Mouse (Mus musculus) liver, embryonic 16.5 days (tissue): ENCODE results near the gene Sppl3. TPM values are rescaled to one million over a fixed set of nuclear protein-coding genes. Genes with fewer than 3 reads are reported as not detected.

Experiments
- ATAC-seq: fragments of 200-750 bp; cut with Nextera tagmentation; 2 replicates; pipeline ENCODE4 v1.8.0; 2017; ENCODE audit warnings: low read depth, mild to moderate bottlenecking, moderate number of reproducible peaks, moderate library complexity
- H3K27ac ChIP-seq: fragments of 300-500 bp; sonication (generic); 2 replicates; pipeline ENCODE4 v1.5.1; 2014; ENCODE audit warnings: mild to moderate bottlenecking, low read length
- H3K27me3 ChIP-seq: fragments of 300-500 bp; sonication (generic); 2 replicates; pipeline ENCODE4 v1.6.1; 2014; ENCODE audit warnings: low read depth, low read length, mixed read lengths; ENCODE audit not compliant: control insufficient read depth, insufficient read depth
- H3K36me3 ChIP-seq: fragments of 300-500 bp; sonication (generic); 2 replicates; pipeline ENCODE4 v1.6.1; 2014; ENCODE audit warnings: mild to moderate bottlenecking; ENCODE audit not compliant: control insufficient read depth, insufficient read depth
- H3K4me1 ChIP-seq: fragments of 300-500 bp; sonication (generic); 2 replicates; pipeline ENCODE4 v1.6.1; 2014; ENCODE audit warnings: low read depth, low read length, mixed read lengths; ENCODE audit not compliant: control insufficient read depth
- H3K4me2 ChIP-seq: fragments of 300-500 bp; sonication (generic); 2 replicates; pipeline ENCODE4 v1.6.1; 2014; ENCODE audit warnings: low read depth, low read length, mixed read lengths
- H3K4me3 ChIP-seq: fragments of 300-500 bp; sonication (generic); 2 replicates; pipeline ENCODE4 v1.5.1; 2014; ENCODE audit warnings: low read depth, mild to moderate bottlenecking, low read length
- H3K9ac ChIP-seq: fragments of 300-500 bp; sonication (generic); 2 replicates; pipeline ENCODE4 v1.6.1; 2014; ENCODE audit warnings: low read depth, low read length
- H3K9me3 ChIP-seq: fragments of 300-500 bp; sonication (generic); replicated peaks from 2 replicates; pipeline ENCODE4 v1.6.1; 2016; ENCODE audit warnings: low read length; ENCODE audit not compliant: control insufficient read depth
- WGBS: fragments of 180-500 bp; shearing (Covaris S2); extraction: QIAGEN DNeasy Blood & Tissue Kit; methylation state at CpG from one replicate; pipeline ENCODE4 v1.1.7; 2014; ENCODE audit not compliant: insufficient replicate concordance; 5-methylcytosine and 5-hydroxymethylcytosine counted together
- polyA plus RNA-seq: library from polyadenylated mRNA; unstranded; fragments of >200 nt; fragmentation: Nextera tagmentation; extraction: Ambion mirVana; gene quantifications from 2 replicates; pipeline ENCODE4 v1.2.1, GENCODE M21; 2015

The Sppl3 gene
- polyA plus RNA-seq, 1 experiment from 2014 or later, result 3.2 TPM

GRCm38 (mm10) chr5:115035217-115035616 lies 24.3 kb downstream of the Sppl3 start:
- no peak overlapping the region for H3K9ac ChIP-seq
- 53% methylated on average over 1 of the region's 1 CpGs for WGBS
- H3K27me3 ChIP-seq, result no peaks in the 10 kb centered on the region
- H3K27ac ChIP-seq, result no peak overlapping the region
- no peak for ATAC-seq
- H3K9me3 ChIP-seq, result no peaks in the 10 kb centered on the region
- no peak overlapping the region for H3K4me3 ChIP-seq
- H3K36me3 ChIP-seq, result no peaks in the 10 kb centered on the region
- H3K4me2 ChIP-seq, result no peak overlapping the region
- H3K4me1 ChIP-seq, result peaks cover 40% of the 10 kb centered on the region

GRCm38 (mm10) chr5:115037099-115037498 lies 26.2 kb downstream of the Sppl3 start:
- ATAC-seq, result peak; percentile 48

DNA sequence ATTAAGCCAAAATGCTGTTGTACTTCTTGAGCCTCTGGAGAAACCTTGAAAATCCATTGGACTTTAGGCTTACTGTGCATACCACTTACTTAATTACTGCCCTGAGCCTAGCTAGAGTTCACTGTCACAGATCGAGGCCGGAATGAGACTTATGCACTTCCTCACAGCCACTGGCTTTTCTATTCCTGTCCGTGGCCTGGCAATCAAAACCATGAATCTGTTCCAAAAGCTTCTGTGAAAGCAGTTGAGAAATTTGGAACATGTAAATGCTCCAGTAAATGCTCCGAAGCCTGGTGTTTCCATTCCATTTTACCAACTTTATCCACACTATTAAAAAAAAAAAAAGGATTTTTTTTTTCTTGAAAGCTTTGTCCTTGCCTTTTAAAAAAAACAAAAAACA lies 29.8 kb downstream of the Sppl3 start:
- H3K9ac ChIP-seq, result no peak overlapping the region
- no peak overlapping the region for H3K4me2 ChIP-seq
- H3K9me3 ChIP-seq, result no peaks in the 10 kb centered on the region
- no peak overlapping the region for H3K4me3 ChIP-seq
- no peaks in the 10 kb centered on the region for H3K27me3 ChIP-seq
- H3K36me3 ChIP-seq, result no peaks in the 10 kb centered on the region
- ATAC-seq, result no peak
- H3K27ac ChIP-seq, result no peak overlapping the region
- WGBS, result 57% methylated on average over 4 of the region's 4 CpGs
- peaks cover 18% of the 10 kb centered on the region for H3K4me1 ChIP-seq

More at GRCm38 (mm10) chr5:115037099-115037498, 26.2 kb downstream of the Sppl3 start:
- H3K36me3 ChIP-seq, result no peaks in the 10 kb centered on the region
- H3K4me1 ChIP-seq, result peaks cover 40% of the 10 kb centered on the region
- H3K4me3 ChIP-seq, result no peak overlapping the region
- H3K9me3 ChIP-seq, result no peaks in the 10 kb centered on the region
- no peak overlapping the region for H3K9ac ChIP-seq
- no peak overlapping the region for H3K27ac ChIP-seq
- no peak overlapping the region for H3K4me2 ChIP-seq
- WGBS, result 59% methylated on average over 2 of the region's 2 CpGs
- no peaks in the 10 kb centered on the region for H3K27me3 ChIP-seq

GRCm38 (mm10) chr5:115043626-115044025 lies 32.7 kb downstream of the Sppl3 start:
- H3K9ac ChIP-seq, result no peak overlapping the region
- no peak overlapping the region for H3K27ac ChIP-seq
- H3K4me2 ChIP-seq, result no peak overlapping the region
- WGBS, result 65% methylated on average over 4 of the region's 4 CpGs
- no peak overlapping the region for H3K4me3 ChIP-seq
- no peaks in the 10 kb centered on the region for H3K9me3 ChIP-seq
- ATAC-seq, result no peak
- H3K27me3 ChIP-seq, result no peaks in the 10 kb centered on the region
- H3K36me3 ChIP-seq, result no peaks in the 10 kb centered on the region
- H3K4me1 ChIP-seq, result peaks cover 2% of the 10 kb centered on the region

GRCm38 (mm10) chr5:115045146-115045677 lies 34.3 kb downstream of the Sppl3 start:
- H3K4me2 ChIP-seq, result no peak overlapping the region
- H3K9me3 ChIP-seq, result no peaks in the 10 kb centered on the region
- H3K27me3 ChIP-seq, result no peaks in the 10 kb centered on the region
- H3K4me1 ChIP-seq, result peaks cover 10% of the 10 kb centered on the region
- WGBS, result 86% methylated on average over 2 of the region's 2 CpGs
- no peak overlapping the region for H3K27ac ChIP-seq
- no peak overlapping the region for H3K9ac ChIP-seq
- no peaks in the 10 kb centered on the region for H3K36me3 ChIP-seq
- H3K4me3 ChIP-seq, result no peak overlapping the region
- ATAC-seq, result no peak

- Histone ChIP-seq H3K27me3 (no peaks in the 10 kb centered on the region), H3K4me2 (no peak overlapping the region), H3K4me3 (no peak overlapping the region), H3K9me3 (no peaks in the 10 kb centered on the region), H3K4me1 (peaks cover 50% of the 10 kb centered on the region), H3K9ac (no peak overlapping the region), H3K36me3 (no peaks in the 10 kb centered on the region), H3K27ac (no peak overlapping the region)
- no peak for ATAC-seq
- WGBS, result 70% methylated on average over 6 of the region's 6 CpGs
These were observed 38.8 kb downstream of the Sppl3 start for GRCm38 (mm10) chr5:115049692-115050091.

GRCm38 (mm10) chr5:115050776-115051175 lies 39.8 kb downstream of the Sppl3 start:
- H3K27ac ChIP-seq, result no peak overlapping the region
- H3K36me3 ChIP-seq, result no peaks in the 10 kb centered on the region
- 63% methylated on average over 6 of the region's 6 CpGs for WGBS
- no peak overlapping the region for H3K4me2 ChIP-seq
- no peak overlapping the region for H3K9ac ChIP-seq
- no peaks in the 10 kb centered on the region for H3K27me3 ChIP-seq
- H3K4me3 ChIP-seq, result no peak overlapping the region
- H3K4me1 ChIP-seq, result peaks cover 61% of the 10 kb centered on the region
- H3K9me3 ChIP-seq, result no peaks in the 10 kb centered on the region
- no peak for ATAC-seq

DNA sequence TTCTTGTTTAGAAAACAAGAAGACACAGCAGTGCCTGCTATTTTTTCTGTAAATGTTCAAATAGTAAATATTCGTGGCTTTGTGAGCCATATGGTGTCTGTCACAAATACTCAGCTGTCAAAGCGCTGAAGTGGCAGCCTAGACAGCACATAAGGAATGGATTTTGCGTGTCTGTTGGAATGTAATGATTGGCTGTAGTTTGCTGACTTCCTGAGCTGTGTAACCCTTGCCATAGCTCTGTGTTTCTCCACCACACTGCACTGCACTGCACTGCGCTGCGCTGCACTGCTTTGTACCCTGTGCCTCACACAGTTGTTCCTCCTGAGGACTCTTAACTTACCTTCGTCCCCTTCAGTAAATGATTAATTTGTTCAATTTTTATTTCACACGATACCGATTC lies 41.6 kb downstream of the Sppl3 start:
- WGBS, result 69% methylated on average over 8 of the region's 8 CpGs
- Histone ChIP-seq H3K9me3 (0 out of 2 replicates have a peak, but pooled peaks cover 3% of the 10 kb centered on the region), H3K4me1 (peaks cover 79% of the 10 kb centered on the region), H3K9ac (no peak overlapping the region), H3K4me3 (no peak overlapping the region), H3K27ac (no peak overlapping the region), H3K4me2 (no peak overlapping the region), H3K27me3 (no peaks in the 10 kb centered on the region), H3K36me3 (no peaks in the 10 kb centered on the region)
- ATAC-seq, result no peak

GRCm38 (mm10) chr5:115053791-115054396 lies 43.0 kb downstream of the Sppl3 start:
- no peaks in the 10 kb centered on the region for H3K27me3 ChIP-seq
- peak overlapping the region; percentile 7; the same call in 1 of the 2 replicates for H3K4me2 ChIP-seq
- peaks cover 92% of the 10 kb centered on the region for H3K4me1 ChIP-seq
- H3K9me3 ChIP-seq, result 0 out of 2 replicates have a peak, but pooled peaks cover 3% of the 10 kb centered on the region
- H3K27ac ChIP-seq, result no peak overlapping the region; the same call in 1 of the 2 replicates
- ATAC-seq, result peak; percentile 42
- H3K9ac ChIP-seq, result no peak overlapping the region
- no peaks in the 10 kb centered on the region for H3K36me3 ChIP-seq
- WGBS, result 81% methylated on average over 22 of the region's 22 CpGs
- no peak overlapping the region for H3K4me3 ChIP-seq
